Mouse (Mus musculus) kidney, adult 2 months (tissue): ENCODE results near the gene Hps6. TPM values are rescaled to one million over a fixed set of nuclear protein-coding genes. Genes with fewer than 3 reads are reported as not detected.
"Not testable (repeated sequence)": the region's sequence is repeated elsewhere in the genome, so short reads cannot be mapped to it uniquely, and the experiment has no call there.

Experiments
- DNase-seq: peaks from one replicate; pipeline ENCODE4 v3.0.0; 2021
- H3K27ac ChIP-seq: fragments of 200-500 bp; 2 replicates; pipeline ENCODE4 v1.5.1; 2012; ENCODE audit warnings: low read depth, low read length, control low read depth, inconsistent platforms; ENCODE audit not compliant: insufficient read depth
- H3K27me3 ChIP-seq: fragments of 200-500 bp; replicated peaks from 2 replicates; pipeline ENCODE4 v1.6.1; 2012; ENCODE audit warnings: mild to moderate bottlenecking, moderate library complexity, low read length, inconsistent platforms; ENCODE audit not compliant: control insufficient read depth, insufficient read depth
- H3K36me3 ChIP-seq: fragments of 200-500 bp; 2 replicates; pipeline ENCODE4 v1.6.1; 2012; ENCODE audit warnings: mild to moderate bottlenecking, moderate library complexity, low read length, inconsistent platforms; ENCODE audit not compliant: control insufficient read depth, insufficient read depth
- H3K4me1 ChIP-seq: fragments of 200-500 bp; 2 replicates; pipeline ENCODE4 v1.6.1; 2011; ENCODE audit warnings: low read length; ENCODE audit not compliant: control insufficient read depth, insufficient read depth
- H3K4me3 ChIP-seq: fragments of 200-500 bp; 2 replicates; pipeline ENCODE4 v1.5.1; 2011; ENCODE audit warnings: mild to moderate bottlenecking, low read depth, low read length, control low read depth; ENCODE audit not compliant: insufficient read depth
- CTCF ChIP-seq: fragments of 200-500 bp; conservative IDR thresholded peaks from 2 replicates; pipeline ENCODE4 v1.5.1; 2011; ENCODE audit warnings: low read depth, mild to moderate bottlenecking, control low read depth, low read length, moderate library complexity, mixed read lengths; ENCODE audit not compliant: insufficient read depth, insufficient read length
- POLR2A ChIP-seq: fragments of 200-500 bp; IDR thresholded peaks from one replicate; pipeline ENCODE4 v1.6.1; 2011; ENCODE audit warnings: low read depth, low read length, control low read depth
- WGBS: fragments of 180-500 bp; shearing (Covaris S2); methylation state at CpG from one replicate; pipeline ENCODE4 v1.1.7; 2018; 5-methylcytosine and 5-hydroxymethylcytosine counted together
- polyA plus RNA-seq: library from polyadenylated mRNA; depleted of rRNA; stranded (reverse); fragments of >200 nt; gene quantifications from 2 replicates; pipeline ENCODE4 v1.2.3, GENCODE M21; 2012; rRNA removed

The Hps6 gene
- 4.8 and 5.5 TPM in 2 replicates for polyA plus RNA-seq

DNA sequence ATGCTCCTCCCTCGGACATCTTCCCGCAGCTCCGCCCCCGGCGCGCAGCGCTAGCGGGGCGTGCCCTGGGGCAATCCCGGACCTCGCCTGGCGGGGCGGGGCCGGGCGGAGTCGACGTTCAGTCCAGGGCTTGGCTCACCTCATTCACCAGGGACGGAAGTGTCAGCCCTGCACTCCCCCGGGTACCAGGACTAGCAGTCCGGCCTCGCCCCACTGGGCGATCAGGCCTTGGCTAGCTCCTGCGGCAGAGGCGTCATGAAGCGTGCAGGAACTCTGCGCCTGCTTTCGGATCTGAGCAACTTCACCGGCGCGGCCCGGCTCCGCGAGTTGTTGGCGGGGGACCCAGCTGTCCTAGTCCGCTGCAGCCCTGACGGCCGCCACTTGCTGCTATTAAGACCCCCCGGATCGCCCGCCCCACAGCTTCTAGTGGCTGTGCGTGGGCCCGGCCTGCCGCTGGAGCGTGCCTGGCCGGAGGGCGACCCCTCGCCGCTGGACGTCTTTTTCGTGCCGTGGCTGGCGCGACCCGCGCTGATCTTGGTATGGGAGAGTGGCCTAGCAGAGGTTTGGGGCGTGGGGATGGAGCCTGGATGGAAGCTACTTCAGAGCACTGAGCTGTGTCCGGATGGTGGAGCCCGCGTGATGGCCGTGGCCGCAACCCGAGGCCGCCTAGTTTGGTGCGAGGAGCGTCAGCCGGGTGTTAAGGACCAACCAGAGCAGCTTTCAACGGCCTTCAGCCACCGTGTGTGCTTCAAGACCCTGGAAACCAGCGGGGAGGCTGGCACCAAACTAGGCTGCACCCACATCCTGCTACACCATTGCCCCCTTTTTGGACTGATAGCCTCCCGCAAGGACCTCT is at the start of gene Hps6:
Gene Hps6, plus strand, starts transcription at position 138 of the 856 bp plus-strand sequence.
- peak; percentile 96 for DNase-seq
- H3K4me1 ChIP-seq, result peaks cover 7% of the 10 kb centered on the region; the same call in 1 of the 2 replicates
- no peaks in the 10 kb centered on the region for H3K36me3 ChIP-seq
- peak; percentile 90 for TF ChIP-seq POLR2A
- TF ChIP-seq CTCF, result no peak
- WGBS, result 2% methylated on average over 70 of the region's 70 CpGs
- H3K4me3 ChIP-seq, result peak within 1 kb of the TSS; percentile 72
- peak within 1 kb of the TSS; percentile 41; the same call in 1 of the 2 replicates for H3K27ac ChIP-seq
- H3K27me3 ChIP-seq, result no peaks in the 10 kb centered on the region

DNA sequence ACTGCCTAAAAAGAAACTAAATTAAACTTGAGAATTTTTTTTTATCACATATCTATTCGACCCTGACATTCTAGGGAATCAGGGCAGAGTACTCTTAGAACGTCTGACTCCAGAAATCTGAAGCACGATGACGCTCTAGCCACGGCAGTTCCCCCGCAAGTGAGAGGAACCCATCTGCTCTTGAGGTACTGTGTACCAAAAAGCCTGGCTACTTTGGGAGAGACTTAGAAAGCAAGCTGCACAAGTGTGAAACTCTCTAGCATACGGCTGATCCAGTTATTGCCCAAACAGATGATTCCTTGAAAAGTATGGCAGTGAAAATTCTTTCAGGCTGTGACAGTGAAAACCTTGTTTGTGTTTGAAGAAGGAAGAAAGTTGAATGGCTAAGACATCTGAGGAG is 46.6 kb upstream of the Hps6 start:
- H3K4me3 ChIP-seq, result no peak overlapping the region
- no peaks in the 10 kb centered on the region for H3K4me1 ChIP-seq
- 92% methylated on average over 7 of the region's 7 CpGs for WGBS
- no peak for TF ChIP-seq POLR2A
- TF ChIP-seq CTCF, result no peak
- 0 out of 2 replicates have a peak, but pooled peaks cover 3% of the 10 kb centered on the region for H3K36me3 ChIP-seq
- H3K27me3 ChIP-seq, result no peaks in the 10 kb centered on the region
- no peak overlapping the region for H3K27ac ChIP-seq
- no peak for DNase-seq

DNA sequence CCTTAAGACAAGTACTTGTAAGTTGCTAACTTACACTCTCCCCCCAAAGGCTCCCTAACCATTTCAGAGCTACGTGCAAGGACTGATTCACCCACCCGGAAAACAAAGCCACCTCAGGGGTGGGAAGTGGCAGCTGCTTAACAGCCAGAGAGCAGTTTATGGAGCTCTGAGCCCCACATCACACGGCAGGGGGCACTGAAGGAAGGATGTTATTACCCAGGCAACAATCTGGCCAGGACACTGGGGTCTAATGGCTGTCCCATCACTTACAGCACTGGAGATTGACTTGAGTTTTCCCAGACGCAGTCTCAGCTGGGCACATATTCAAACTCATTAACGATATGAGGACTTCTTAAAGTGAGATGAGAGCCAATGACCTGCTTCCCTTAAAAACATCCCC is 42.5 kb upstream of the Hps6 start:
- Histone ChIP-seq H3K36me3 (peaks cover 7% of the 10 kb centered on the region), H3K4me3 (no peak overlapping the region), H3K27ac (no peak overlapping the region), H3K27me3 (no peaks in the 10 kb centered on the region), H3K4me1 (no peaks in the 10 kb centered on the region)
- WGBS, result 39% methylated on average over 5 of the region's 5 CpGs
- no peak for DNase-seq
- no peak for TF ChIP-seq POLR2A

DNA sequence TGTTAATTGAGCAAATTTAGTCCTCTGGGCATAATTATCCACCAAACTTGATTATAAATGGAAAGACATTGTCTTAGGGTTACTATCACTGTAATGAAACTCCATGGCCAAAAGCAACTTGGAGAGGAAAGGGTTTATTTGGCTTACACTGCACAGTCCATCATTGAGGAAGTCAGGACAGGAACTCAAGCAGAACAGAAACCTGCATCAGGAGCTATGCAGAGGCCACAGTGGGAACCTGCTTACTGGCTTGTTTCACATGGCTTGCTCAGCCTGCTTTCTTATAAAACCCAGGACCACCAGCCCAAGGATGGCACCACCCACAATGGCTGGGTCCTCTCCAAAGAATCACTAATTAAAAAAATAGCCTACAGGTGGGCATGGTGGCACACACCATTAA is 18.9 kb upstream of the Hps6 start:
- H3K27ac ChIP-seq, result no peak overlapping the region
- no peak for DNase-seq
- H3K36me3 ChIP-seq, result no peaks in the 10 kb centered on the region
- H3K27me3 ChIP-seq, result no peaks in the 10 kb centered on the region
- no peak overlapping the region for H3K4me3 ChIP-seq
- no peak for TF ChIP-seq CTCF
- TF ChIP-seq POLR2A, result no peak
- no peaks in the 10 kb centered on the region for H3K4me1 ChIP-seq

DNA sequence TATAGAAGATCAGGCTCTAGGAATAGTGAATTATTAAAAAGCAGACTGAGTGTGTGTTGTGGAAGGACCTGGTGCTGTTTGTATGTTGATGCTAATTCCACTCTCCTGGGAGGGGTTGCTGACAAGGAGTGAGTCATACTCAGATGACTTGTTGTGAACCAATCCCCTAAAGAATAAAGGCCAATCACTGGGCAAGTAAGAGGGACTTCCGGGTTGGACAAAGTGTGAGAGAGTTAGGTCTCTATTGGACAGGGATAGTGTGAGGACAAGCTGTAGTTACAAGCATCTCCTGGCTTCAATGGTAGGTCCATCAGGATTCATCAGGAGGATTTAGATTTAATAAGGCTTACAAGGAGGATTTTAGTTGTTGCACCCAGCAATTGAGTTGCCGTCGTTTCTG is 15.1 kb upstream of the Hps6 start:
- Histone ChIP-seq H3K27me3 (no peaks in the 10 kb centered on the region), H3K27ac (no peak overlapping the region), H3K36me3 (no peaks in the 10 kb centered on the region), H3K4me1 (peaks cover 2% of the 10 kb centered on the region; the same call in 1 of the 2 replicates), H3K4me3 (no peak overlapping the region)
- no peak for DNase-seq
- 94% methylated on average over 3 of the region's 3 CpGs for WGBS
- TF ChIP-seq CTCF, result no peak
- no peak for TF ChIP-seq POLR2A

DNA sequence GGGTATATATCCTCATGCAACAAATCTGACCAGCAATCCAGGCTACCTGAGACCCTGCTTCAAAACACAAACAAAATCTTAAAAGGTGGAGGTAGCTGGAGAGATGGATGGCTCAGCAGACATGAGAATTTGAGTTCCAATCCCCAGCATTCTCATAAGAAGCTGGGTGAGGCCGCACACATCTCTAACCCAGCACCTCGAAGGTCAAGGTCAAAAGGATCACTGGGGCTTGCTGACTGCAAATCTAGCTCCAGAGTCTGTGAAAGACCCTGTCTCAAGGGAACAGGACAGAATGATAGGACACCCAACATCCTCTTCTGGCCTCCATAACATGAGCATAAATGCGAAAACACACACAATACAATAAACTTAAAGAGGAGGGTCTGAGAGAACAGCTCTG is 12.1 kb upstream of the Hps6 start:
- no peak overlapping the region for H3K4me3 ChIP-seq
- H3K36me3 ChIP-seq, result no peaks in the 10 kb centered on the region
- WGBS, result 91% methylated on average over 3 of the region's 3 CpGs
- no peak for TF ChIP-seq POLR2A
- TF ChIP-seq CTCF, result no peak
- no peak for DNase-seq
- peaks cover 9% of the 10 kb centered on the region for H3K4me1 ChIP-seq
- no peaks in the 10 kb centered on the region for H3K27me3 ChIP-seq
- H3K27ac ChIP-seq, result peak overlapping the region; percentile 14; the same call in 1 of the 2 replicates

DNA sequence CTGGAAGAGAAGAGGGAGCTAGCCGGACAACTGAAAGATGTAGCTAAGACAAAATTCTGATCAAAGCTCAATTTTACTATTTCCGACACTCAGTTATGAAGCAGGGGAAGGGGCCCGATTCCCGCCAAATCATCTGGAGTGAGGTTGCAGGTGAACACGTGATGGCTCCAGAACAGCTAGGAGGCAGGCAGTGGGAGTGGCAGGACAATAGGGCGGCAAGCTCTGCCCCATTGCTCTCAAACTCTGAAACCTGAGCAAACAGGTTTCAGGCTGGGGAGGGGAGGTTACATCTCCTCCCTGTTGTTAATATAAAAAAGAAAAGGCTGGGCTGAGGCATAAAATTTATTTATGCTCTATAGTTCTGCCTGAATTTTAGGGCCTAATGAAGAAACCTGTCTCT is 9.9 kb upstream of the Hps6 start:
- H3K36me3 ChIP-seq, H3K27me3 ChIP-seq, H3K4me3 ChIP-seq: not testable (repeated sequence)
- peak overlapping the region; percentile 88 for H3K27ac ChIP-seq
- DNase-seq, result peak; percentile 82
- WGBS, result 44% methylated on average over 6 of the region's 6 CpGs
- peaks cover 17% of the 10 kb centered on the region for H3K4me1 ChIP-seq
